Mouse (Mus musculus) Muller cell, postnatal 12 days (primary cell): Measurements from ENCODE around the gene Slc7a1.

Experiments
- DNase-seq: peaks from one replicate; pipeline ENCODE4 v3.0.0-alpha.2; 2015; ENCODE audit errors: inconsistent ontology term

The Slc7a1 gene

DNA sequence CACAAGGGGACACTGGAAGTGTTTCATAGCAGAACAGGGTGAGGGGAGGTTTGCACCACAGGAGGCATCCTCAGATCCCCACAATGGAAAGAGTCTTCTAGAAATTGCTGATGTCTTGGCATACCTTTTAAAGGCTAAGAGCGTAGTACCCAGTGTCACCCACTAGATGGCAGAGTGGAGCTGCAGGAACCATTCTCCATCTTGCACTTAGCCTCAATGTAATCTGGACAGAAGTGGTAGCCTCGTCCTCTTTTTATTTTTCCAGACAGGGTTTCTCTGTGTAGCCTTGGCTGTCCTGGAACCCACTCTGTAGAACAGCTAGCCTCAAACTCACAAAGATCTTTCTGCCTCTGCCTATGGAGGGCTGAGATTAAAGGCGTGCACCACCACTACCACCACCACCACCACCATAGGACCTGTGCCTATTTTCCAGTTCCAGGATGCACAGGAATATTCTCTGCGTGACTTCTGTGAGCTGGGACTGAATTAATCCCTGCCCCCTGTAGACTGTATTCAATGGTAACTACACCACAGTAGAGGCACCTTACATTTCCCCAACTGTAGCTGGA lies 74.3 kb downstream of the Slc7a1 start:
- peak; percentile 49 for DNase-seq

DNA sequence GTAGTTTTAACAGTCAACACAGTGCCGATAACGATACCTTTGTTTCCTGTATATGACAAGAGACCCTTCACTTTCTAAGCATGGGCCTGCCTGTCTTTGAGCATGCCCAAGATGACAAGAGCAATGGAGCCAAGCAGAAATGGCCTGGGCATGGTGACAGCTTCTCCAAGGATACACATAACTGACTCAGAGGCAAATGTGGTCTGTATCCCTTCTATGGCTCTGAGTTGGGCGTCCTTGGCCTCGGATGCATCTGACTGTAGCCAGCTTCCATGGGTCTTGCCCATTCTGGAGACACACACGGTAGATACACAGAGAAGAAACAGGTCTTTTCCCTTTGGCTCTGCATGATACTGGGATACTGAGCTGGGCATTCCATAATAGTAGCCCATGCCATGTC lies 84.8 kb downstream of the Slc7a1 start:
- DNase-seq = no peak

DNA sequence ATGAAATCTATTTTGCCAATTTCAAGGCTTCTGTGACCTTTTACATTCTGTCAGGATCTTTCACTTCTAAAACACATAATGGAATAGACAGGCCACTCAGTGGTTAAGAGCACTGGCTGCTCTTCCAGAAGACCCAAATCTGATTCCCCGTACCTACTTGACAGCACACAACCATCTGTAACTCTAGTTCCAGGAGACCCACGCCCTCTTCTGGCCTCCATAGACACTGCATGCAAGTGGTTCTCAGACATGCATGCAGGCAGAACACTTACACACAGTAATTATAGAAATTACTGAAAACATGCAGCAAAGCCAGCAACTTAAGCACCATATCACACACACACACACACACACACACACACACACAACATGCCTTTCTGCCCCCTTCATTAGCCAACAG lies 87.3 kb downstream of the Slc7a1 start:
- no peak for DNase-seq

DNA sequence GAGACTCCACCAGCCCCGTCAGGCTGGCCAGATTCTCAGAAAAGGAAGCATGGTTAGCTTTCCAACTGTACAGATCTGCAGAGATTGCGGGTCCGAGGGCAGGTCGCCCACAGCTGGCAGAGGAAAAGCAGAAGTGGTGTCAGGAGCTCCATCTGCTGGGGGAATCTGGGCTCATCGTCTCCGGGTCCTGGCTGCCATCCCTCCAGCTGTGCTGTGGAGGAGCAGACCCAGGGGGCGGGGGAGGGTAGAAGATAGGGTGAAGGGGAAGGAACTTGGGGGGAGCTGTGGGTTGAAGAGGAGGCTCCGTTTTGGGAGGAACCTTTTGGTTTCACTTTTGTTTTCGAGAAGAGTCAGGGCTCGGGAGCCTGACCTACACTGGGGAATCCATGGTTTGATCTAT lies 88.9 kb downstream of the Slc7a1 start:
- DNase-seq = no peak

DNA sequence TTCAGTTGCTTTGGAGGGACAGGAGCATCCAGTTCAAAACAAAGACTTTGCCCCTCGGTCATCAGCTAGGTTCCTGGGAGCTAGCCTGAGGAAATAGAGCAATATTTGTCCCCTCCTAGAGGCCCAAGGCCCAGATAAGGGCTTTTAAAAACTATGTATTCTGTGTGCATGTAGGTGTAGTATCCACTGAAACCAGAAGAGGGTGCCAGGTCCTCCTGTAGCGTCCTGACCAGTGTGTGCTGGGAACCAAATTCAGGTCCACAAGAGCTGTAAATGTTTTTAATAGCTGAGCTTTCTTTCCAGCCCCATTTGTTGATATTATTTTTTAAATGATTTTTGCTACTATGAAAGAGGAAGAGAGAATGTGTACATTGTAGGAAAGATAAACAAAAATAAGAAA lies 95.6 kb downstream of the Slc7a1 start:
- no peak for DNase-seq

DNA sequence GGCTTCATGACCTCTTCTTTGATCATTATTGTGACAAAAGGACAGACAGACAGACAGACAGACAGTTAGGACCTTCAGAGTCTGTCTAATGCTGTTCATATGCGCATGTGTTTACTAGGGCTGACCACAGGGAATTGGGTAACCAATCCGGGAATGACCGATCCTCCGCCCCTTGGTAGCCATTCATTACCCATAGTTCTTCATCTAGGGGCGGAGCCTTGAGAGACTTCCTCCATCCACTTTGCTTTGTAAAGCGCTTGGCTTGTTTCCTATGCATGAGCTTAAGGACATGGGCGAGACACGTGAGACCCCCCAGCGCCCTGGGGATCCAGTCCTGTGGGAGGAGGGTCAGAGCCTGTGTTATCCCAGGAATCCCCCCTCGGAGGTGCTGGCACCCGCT lies 96.7 kb downstream of the Slc7a1 start:
- no peak for DNase-seq

DNA sequence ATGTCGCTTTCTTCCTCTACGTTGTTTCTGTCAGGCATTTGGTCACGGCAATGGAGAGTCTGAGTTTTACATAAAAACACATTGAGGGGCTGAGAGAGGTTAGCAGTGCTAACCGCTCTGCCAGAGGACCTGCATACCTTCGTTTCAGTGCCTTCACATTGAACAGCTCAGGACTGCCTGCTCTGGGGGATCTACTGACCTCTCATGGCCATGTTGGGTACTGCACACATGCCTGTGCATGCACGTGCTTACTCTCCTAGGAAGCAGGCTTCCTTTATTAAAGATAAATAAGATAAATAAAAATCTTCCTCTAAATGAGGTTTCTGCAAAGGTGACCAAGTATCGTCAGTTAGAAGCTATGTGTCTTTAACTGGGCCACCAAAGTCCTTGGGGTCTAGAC lies 106.4 kb downstream of the Slc7a1 start:
- no peak for DNase-seq

DNA sequence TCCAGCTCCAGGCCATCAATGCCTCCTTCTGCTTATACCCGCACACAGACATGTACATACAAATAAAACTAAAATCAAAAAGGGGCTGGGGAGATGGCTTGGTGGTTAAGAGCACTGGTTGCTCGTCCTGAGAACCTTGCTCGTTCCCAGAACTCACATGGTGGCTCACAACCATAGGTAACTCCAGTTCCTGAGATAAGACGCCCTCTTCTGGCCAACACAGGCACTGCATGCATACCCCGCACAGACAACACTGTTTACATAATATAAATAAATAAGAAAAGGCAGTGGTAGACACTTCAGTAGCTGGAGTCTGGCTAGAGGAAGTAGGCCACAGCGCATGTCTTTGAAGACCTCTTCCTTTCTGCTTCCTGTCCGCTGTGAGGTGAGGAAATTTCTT lies 106.8 kb downstream of the Slc7a1 start:
- DNase-seq = no peak

DNA sequence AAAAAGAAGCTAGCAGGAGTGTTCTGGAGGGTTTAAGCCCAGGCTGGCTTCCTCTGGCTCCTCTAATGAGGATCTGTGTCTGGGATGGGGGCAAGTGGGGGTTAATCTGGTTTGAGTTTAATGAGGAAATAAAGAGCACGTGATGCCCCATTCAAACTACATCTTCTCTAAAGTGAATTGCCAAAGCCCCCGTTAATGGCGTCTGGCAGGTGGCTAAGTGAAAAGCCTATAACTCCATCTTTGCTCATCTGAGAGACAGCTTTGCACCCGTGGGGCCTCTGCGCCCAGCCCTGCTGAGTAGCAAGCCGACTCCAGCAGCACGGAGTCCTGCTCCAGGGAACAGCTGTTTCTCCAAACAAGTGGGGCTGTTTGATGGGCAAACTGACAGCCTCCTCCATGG lies 109.8 kb downstream of the Slc7a1 start:
- DNase-seq = no peak

DNA sequence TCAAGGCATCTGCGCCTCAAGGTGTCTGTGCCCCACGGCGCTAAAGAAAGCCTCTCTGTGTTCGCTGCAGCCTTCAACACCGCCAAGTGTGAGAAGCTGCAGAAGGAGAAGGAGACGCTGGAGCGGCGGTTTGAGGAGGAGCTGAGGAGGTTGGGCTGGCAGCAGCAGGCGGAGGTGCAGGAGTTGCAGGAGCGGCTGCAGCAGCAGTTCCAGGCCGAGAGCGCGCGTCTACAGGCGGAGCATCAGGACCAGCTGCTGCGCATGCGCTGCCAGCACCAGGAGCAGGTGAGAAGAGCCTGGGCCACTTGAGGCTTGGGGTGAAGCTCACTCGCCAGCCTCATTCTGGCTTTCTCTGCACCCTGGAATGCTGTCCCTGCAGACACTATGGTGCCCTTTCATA lies 110.9 kb downstream of the Slc7a1 start:
- DNase-seq = no peak

DNA sequence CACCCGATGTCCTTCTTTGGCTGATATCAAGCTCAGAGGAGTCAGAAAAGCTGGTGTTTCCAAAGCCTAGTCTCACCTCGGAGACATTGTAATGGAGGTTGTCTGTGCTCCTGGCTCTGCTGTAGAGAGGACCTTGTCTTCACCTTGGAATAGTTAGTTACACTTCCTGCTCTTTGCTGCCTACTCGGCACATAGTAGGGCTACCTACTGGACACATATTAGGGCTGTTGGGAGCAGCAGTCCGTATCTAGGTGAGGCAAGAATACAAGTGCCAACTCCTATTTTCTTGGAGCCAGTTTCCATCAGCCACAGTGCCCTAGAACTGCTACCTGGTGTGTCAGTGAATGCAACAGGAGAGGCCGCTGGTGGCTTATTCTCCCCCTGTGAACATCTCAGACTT lies 112.2 kb downstream of the Slc7a1 start:
- no peak for DNase-seq

DNA sequence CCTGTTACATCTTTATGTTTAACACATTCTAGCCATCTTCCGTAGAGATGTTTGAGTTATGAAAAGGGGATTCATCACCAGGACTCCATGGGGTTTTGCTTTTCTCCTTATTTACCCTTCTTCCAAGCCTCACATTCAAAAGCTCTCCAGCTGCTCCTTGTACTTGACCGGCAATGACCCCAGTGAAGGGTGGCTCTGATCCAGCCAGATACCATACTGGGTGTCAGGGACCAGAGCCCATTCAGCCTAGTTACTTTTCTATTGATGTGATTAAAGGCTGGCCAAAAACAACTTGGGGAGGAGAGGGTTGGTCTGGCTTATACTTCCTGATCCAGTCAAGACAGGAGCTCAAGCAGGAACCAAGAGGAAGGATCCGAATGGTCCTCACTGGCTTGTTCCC lies 116.1 kb downstream of the Slc7a1 start:
- no peak for DNase-seq

DNA sequence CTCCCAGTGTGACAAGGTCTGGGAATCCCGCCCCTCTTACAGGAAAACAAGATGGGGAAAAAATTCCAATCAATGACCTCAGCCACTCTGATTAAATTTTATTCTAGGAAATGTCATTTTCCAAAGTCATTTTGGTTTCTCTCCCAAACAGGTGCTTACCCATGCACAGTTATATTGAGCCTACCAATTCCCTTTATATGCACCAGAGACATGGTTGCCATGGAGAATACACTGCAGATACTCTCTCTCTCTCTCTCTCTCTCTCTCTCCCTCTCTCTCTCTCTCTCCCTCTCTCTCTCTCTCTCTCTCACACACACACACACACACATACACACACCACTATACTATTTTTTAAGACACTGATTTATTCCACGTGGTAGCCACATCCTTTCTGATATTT lies 116.5 kb downstream of the Slc7a1 start:
- DNase-seq = no peak

DNA sequence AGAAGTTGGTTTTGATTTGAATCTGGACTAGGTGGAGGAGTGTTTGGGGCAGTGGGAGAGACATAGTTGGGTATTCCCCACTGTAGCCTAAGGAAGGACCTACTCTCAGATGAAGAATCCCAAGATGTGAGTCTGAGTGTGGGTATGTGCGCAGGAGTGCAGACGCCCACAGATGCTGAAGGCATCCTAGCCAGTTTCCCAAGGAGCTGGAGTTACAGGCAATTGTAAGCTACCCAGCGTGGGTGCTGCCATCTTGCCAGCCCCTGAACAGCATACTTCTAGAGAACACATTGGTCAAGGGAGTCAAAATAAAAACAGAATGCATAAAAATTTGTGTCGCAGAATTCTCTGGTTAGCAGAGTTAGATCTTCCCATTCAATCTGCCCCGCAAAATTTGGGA lies 117.1 kb downstream of the Slc7a1 start:
- no peak for DNase-seq

DNA sequence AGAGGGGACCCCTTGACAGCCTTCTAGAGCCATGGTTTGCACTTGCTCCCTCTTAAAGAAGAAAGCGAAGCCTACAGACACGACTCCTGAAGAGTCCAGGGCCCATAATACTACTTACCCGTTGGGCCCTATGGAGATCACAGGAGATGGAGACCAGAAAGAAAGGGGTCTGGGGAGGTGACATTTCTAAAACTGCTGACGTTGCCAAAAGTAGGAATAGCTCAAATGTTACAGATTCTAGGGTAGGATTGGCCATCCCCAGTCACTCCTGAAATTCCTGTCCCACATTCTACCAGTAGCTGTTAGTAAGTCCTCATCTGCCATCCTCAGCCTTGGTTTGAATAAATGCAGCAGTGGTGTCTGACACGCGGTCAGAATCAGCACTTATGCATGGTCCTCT lies 117.6 kb downstream of the Slc7a1 start:
- no peak for DNase-seq

DNA sequence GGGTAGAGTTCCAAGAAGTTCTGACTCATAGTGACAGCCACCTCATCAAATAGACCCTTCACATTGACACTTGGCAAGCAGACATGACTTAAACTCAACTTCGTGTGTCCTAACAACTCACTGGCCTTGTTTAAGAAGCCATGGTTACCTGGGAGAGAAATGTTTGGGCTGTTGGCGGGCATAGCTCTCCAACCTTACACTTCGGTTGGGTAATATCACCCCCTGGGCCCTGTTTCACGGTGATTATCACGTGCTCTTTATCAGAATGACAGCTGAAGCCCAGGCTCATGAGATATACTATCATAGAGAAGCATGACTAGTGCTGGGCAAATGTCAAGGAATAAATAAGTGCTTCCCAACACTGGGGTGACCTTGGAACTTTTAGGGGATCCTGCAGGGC lies 119.4 kb downstream of the Slc7a1 start:
- no peak for DNase-seq

DNA sequence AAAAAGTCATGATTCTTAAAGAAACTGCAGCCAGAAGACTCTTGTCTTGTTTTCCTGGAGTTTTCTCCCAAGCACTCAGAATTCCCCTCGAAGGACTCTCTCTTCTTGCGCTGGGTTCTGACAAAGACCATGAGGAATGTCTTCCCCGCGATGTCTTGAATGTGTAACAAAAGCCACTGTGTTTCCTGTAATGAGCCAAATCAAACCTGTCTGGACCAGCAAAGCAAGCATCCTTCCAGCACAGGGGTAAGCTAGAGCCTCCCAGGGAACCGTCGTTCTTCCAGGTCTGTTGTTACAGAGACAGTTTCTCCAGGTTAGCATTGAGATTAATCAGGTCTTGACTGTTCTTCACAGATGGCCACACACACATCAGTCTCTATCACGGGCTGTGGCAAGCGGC lies 121.5 kb downstream of the Slc7a1 start:
- no peak for DNase-seq
